Mouse (Mus musculus) kidney, postnatal 14 days (tissue): ENCODE results near the gene Megf11.

ENCODE experiments used
- DNase-seq: peaks from one replicate; pipeline ENCODE4 v3.0.0; 2022; ENCODE audit warnings: mixed read lengths

The Megf11 gene

GRCm38 (mm10) chr9:64567482-64567881 is 182.1 kb downstream of the Megf11 start:
- DNase-seq = peak; percentile 35

DNA sequence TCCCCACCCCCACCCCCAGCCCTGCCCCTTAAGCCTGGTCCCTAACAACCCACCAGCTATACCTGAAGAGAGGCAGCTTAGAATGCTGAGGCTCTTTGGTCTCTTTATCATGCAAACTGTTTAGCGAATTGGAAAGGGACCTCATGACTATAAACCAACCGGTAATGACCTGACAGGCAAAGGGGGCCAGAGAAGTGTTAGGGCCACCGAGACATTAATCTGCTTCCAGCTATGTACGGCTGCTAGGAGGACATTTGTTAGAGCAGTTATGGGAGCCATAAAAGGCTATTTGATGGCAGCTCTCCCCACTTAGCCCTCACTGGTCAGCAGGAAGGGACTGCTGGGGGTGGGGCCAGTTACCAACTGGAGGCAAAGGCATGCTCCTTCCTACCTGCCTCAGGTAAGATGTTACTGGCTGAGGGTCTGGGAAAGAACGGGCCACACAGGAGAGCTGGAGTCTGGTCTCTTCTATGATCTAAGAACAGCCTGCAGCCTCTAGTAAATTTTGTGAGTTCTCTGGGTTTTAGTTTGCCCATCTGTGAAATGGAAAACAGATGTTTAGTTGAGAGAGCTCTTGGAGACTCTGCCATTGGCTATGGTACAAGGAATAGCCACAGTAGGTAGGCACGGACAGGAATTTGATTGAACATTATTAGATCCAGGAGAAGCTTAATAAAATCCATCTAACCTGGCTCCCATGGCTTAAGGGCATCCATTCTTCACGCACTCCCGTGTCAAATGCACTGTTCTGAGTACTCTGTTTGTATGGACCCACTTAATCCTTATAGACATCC is 183.2 kb downstream of the Megf11 start:
- no peak for DNase-seq

- DNase-seq = no peak
Observed at GRCm38 (mm10) chr9:64570448-64570847, 185.0 kb downstream of the Megf11 start.

DNA sequence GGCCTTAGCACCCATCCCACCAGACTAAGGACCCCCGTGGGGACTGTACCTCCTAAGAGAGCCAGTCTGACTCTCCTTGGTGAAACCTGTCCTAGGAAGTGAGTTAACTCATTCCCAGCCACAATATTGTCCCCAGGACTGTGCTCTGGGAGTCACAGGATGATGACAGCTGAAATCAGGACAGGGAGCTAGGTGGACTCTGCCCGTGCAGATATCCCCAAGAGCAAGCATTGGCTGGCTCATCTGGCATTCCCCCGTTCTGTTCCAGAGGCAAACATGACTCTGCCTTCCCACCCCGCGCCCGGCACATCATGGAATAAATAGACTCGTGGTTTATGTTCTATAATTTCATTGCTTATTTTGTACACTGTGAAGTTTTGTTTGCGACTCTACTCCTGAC is 185.7 kb downstream of the Megf11 start:
- no peak for DNase-seq

GRCm38 (mm10) chr9:64572629-64573190 is 187.3 kb downstream of the Megf11 start:
- no peak for DNase-seq

GRCm38 (mm10) chr9:64575658-64576057 is 190.2 kb downstream of the Megf11 start:
- no peak for DNase-seq

DNA sequence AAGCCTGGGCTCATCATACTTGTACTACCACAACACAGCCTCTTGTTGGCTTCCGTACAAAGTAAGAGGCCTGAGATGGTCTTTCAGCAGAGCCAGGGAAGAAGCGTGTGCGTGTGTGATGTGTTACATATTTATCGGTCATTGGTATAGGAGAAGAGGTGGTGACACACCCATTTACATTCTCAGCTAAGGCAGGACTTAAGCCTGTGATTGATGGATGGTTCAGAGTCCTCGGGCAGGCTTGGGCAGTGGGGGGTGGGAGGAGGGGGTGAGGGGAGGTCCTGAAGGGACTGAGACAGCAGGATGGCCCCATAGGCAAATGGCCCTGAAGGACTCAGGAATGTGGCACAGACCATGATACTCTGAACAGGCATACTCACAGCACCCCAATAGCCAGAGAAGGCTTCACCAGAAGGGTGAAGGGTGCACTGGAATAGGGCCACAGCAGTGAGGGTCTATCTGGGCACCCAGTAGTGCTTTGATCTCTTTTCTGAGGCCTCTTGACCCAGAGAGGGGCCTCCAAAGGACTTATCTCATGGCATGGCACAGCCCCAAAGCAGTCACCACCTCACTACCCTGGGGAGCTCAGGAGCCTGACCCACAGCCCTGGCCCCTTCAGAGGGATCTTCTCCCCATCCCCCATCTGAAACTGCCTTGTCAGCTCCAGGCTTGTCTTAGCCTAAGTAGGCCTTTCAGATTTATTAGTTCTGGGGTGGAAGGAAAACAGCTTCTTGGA is 190.9 kb downstream of the Megf11 start:
- DNase-seq = no peak

DNA sequence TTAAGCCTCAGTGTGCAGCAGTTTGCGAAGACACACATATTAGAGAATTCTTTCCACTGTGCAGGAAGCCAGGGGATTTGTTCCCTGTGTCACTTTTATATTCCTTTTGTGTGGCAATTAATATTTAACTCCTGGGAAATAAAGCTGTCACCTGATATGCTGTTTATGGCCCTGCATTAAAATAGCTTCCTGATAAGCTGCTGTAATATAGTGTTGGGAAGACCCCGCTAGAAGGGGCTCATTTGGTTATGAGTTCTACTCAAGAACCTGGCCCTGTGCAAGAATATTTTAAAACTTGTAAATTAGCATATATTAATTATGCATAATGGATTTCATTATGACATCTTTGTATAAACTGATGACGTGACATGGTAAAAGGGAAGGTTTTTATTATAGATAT is 191.7 kb downstream of the Megf11 start:
- DNase-seq = no peak

- no peak for DNase-seq
Observed at GRCm38 (mm10) chr9:64578014-64578413, 192.6 kb downstream of the Megf11 start.

GRCm38 (mm10) chr9:64579306-64579705 is 193.9 kb downstream of the Megf11 start:
- DNase-seq = no peak

DNA sequence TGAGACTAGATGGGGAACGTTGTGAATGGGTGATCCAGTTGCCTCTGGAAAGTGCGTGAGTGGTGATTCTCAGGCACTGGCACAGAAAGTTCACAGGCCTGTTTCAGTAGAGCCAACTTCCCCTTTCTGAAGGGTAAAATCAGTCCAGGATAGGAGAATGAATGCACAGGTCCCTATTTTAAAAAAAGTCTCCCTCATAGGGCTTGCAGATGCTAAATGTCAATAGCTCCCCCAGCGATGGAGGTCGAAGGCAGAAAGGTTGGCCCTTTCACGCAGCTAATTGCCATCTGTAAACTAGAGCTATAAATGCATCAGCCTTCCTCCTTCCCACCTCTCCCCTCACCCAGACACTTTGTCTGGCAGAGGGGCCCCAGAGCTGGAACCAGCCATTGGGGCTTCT is 200.9 kb downstream of the Megf11 start:
- DNase-seq = no peak

DNA sequence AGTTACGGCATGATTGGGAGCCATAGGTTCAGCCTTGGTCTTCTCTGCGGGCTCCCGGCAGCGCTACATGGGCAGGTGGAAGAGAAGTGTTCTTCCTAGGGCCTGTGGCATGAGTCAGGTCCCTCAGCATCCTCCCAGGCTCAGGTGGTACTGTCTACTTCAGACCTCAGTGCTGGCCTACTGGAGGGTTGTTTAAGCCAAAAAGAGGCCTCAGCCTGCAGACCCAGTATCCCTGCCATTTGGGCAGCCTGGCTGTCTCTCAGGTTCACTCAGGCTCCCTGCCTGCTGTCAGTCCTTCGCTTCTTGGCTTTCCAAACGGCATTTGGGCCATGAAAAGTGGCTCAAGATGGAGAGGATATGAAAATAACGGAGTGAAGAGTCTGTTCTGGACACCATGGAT is 202.6 kb downstream of the Megf11 start:
- DNase-seq = no peak

GRCm38 (mm10) chr9:64590634-64591041 is 205.2 kb downstream of the Megf11 start:
- DNase-seq = no peak

- no peak for DNase-seq
Observed at GRCm38 (mm10) chr9:64591436-64591835, 206.0 kb downstream of the Megf11 start.

GRCm38 (mm10) chr9:64594442-64594841 is 209.0 kb downstream of the Megf11 start:
- DNase-seq = no peak

- DNase-seq = no peak
Observed at GRCm38 (mm10) chr9:64598427-64598826, 213.0 kb downstream of the Megf11 start.

GRCm38 (mm10) chr9:64600731-64601130 is 215.3 kb downstream of the Megf11 start:
- DNase-seq = peak; percentile 23

DNA sequence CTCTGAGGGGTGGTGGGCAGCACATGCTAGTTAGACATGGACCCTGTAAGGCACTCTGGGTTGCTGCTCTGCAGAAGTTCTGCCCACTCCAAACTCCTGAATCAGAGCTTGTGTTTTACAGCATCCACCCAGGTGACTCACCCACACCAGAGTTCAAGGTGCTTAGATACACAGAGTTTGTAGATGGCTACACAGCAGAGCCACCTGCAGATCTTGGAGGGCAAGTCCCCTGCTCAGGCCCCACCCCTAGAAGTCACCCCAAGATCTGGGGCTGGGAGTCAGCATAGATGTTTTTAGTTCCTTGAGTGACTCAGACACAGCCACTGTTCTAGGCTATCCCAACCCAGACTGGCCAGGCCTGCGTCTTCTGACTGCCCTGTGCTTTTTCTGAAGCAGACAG is 217.5 kb downstream of the Megf11 start:
- no peak for DNase-seq

GRCm38 (mm10) chr9:64604217-64604711 is 218.8 kb downstream of the Megf11 start:
- DNase-seq = no peak

DNA sequence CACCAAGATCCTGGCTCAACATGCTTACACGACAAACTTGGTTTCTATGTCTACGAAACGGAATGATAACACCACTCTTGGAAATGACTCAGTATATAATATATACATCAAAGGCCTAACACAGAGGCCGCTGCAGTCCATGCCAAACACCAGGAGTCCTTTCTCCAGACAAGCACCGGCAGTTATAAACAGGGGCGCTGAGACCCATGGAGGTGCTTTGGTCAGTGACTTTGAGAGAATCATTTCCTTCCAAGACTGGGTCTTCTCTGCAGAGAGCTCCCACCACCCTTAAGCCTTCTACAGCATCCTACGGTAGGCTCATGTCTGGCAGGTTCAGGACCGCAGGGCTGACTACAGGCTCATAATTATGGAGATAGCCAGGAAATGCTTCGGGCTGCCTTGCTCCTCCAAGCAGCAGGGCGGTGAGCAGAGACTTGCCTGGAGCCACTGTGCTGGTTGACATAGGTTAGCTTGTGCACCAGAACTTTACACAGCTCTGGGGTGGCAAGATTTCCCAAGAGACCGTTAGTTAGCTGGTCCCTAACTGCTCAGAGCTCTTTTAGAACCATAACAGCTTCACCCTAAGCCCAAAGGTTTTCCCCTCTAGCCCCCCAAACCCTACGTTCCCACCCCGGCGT is 219.8 kb downstream of the Megf11 start:
- no peak for DNase-seq

DNA sequence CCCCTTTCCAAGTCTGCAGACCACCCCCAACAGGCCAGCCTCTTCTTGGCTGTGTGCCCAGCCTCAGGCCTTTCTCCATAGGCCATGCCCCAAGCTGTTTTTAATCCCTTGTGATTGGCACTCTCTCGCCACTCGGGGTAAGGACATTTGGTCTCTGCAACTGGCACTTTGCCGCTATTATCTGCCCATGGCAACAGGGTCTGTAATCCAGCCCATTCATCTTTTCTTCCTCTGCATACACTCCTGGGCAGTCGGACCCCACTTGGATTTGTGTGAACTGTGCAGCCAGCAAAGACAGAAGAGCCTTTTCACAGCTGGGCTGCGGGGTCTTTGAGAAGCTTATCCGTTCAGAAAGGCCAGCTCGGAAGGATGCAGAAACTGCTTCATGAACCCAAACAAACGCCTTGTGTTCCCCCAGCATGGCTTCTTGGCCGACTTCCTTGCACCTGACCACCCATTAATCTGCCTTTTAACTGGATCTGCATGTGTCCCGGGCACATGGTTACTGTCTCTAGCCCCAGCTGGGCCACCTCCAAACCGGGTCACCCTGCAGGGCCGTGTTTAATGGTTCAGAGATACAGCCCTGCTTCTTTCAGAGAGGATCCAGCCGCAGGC is 220.4 kb downstream of the Megf11 start:
- DNase-seq = peak; percentile 32

- no peak for DNase-seq
Observed at GRCm38 (mm10) chr9:64607049-64607448, 221.6 kb downstream of the Megf11 start.

- peak; percentile 15 for DNase-seq
Observed at GRCm38 (mm10) chr9:64609546-64609945, 224.1 kb downstream of the Megf11 start.
